Mouse (Mus musculus): ENCODE measurements around the gene Fundc2. TPM values are rescaled to one million over a fixed set of nuclear protein-coding genes. Genes with fewer than 3 reads are reported as not detected.

The Fundc2 gene
- polyA plus RNA-seq, 1 experiment from 2014 or later: 100 TPM

GRCm38 (mm10) chrX:75402668-75403067 is 20.5 kb downstream of the Fundc2 start:
- Histone ChIP-seq H3K9ac (ENCODE audit: low read length) (no peak overlapping the region), H3K36me3 (ENCODE audit: control insufficient read depth, insufficient read depth, low read length) (0 out of 2 replicates have a peak, but pooled peaks cover 7% of the 10 kb centered on the region), H3K27me3 (ENCODE audit: control insufficient read depth, insufficient read depth, low read length) (no peaks in the 10 kb centered on the region), H3K9me3 (ENCODE audit: control insufficient read depth, low read length) (no peaks in the 10 kb centered on the region), H3K4me2 (ENCODE audit: low read length) (no peak overlapping the region), H3K4me3 (ENCODE audit: control insufficient read depth in 1 of 2, insufficient read depth in 1 of 2, low read depth in 1 of 2, low read length in 2 of 2) (no peak overlapping the region), H3K4me1 (ENCODE audit: control insufficient read depth in 2 of 2, insufficient read depth in 2 of 2, low read length in 2 of 2) (no peaks in the 10 kb centered on the region), H3K27ac (replicated peaks in 1 of 2; ENCODE audit: control insufficient read depth in 1 of 2, insufficient read depth in 1 of 2, low read depth in 2 of 2, low read length in 2 of 2) (no peak overlapping the region)
- ATAC-seq (ENCODE audit: insufficient number of reproducible peaks, insufficient read depth, low FRiP score, low read depth): no peak
- WGBS: 72% methylated on average over 2 of the region's 2 CpGs

- no peak overlapping the region for H3K4me2 ChIP-seq (ENCODE audit: low read length)
- no peak overlapping the region for H3K27ac ChIP-seq (replicated peaks in 1 of 2; ENCODE audit: control insufficient read depth in 1 of 2, insufficient read depth in 1 of 2, low read depth in 2 of 2, low read length in 2 of 2)
- 0 out of 2 replicates have a peak, but pooled peaks cover 7% of the 10 kb centered on the region for H3K36me3 ChIP-seq (ENCODE audit: control insufficient read depth, insufficient read depth, low read length)
- no peaks in the 10 kb centered on the region for H3K4me1 ChIP-seq (ENCODE audit: control insufficient read depth in 2 of 2, insufficient read depth in 2 of 2, low read length in 2 of 2)
- no peaks in the 10 kb centered on the region for H3K27me3 ChIP-seq (ENCODE audit: control insufficient read depth, insufficient read depth, low read length)
- no peak overlapping the region for H3K9ac ChIP-seq (ENCODE audit: low read length)
- no peaks in the 10 kb centered on the region for H3K9me3 ChIP-seq (ENCODE audit: control insufficient read depth, low read length)
- no peak overlapping the region for H3K4me3 ChIP-seq (ENCODE audit: control insufficient read depth in 1 of 2, insufficient read depth in 1 of 2, low read depth in 1 of 2, low read length in 2 of 2)
- ATAC-seq (ENCODE audit: insufficient number of reproducible peaks, insufficient read depth, low FRiP score, low read depth): no peak
These were observed 21.2 kb downstream of the Fundc2 start for GRCm38 (mm10) chrX:75403350-75403749.

- Histone ChIP-seq H3K27ac (replicated peaks in 1 of 2; ENCODE audit: control insufficient read depth in 1 of 2, insufficient read depth in 1 of 2, low read depth in 2 of 2, low read length in 2 of 2) (no peak overlapping the region), H3K9ac (ENCODE audit: low read length) (no peak overlapping the region), H3K4me2 (ENCODE audit: low read length) (no peak overlapping the region), H3K4me3 (ENCODE audit: control insufficient read depth in 1 of 2, insufficient read depth in 1 of 2, low read depth in 1 of 2, low read length in 2 of 2) (no peak overlapping the region), H3K36me3 (ENCODE audit: control insufficient read depth, insufficient read depth, low read length) (0 out of 2 replicates have a peak, but pooled peaks cover 6% of the 10 kb centered on the region), H3K4me1 (ENCODE audit: control insufficient read depth in 2 of 2, insufficient read depth in 2 of 2, low read length in 2 of 2) (no peaks in the 10 kb centered on the region), H3K9me3 (ENCODE audit: control insufficient read depth, low read length) (no peaks in the 10 kb centered on the region), H3K27me3 (ENCODE audit: control insufficient read depth, insufficient read depth, low read length) (no peaks in the 10 kb centered on the region)
- WGBS: 83% methylated on average over 1 of the region's 1 CpGs
- no peak for ATAC-seq (ENCODE audit: insufficient number of reproducible peaks, insufficient read depth, low FRiP score, low read depth)
These were observed 27.5 kb downstream of the Fundc2 start for GRCm38 (mm10) chrX:75409711-75410110.

GRCm38 (mm10) chrX:75415936-75416785 is 34.0 kb downstream of the Fundc2 start, which contains the start of the genes Cmc4, Mtcp1 and Brcc3:
Gene Cmc4 (minus strand): TSS chrX:75416584.
Gene Mtcp1 (minus strand): TSS chrX:75416588.
Gene Brcc3 (plus strand): TSS chrX:75416628.
- peak within 1 kb of the TSS; percentile 54 to 85 for H3K4me3 ChIP-seq (ENCODE audit: control insufficient read depth in 1 of 2, insufficient read depth in 1 of 2, low read depth in 1 of 2, low read length in 2 of 2)
- H3K4me2 ChIP-seq (ENCODE audit: low read length): peak within 1 kb of the TSS; percentile 64
- WGBS: 17% methylated on average over 52 of the region's 52 CpGs
- peak within 1 kb of the TSS; percentile 80 for H3K9ac ChIP-seq (ENCODE audit: low read length)
- peak; percentile 100 for ATAC-seq (ENCODE audit: insufficient number of reproducible peaks, insufficient read depth, low FRiP score, low read depth)
- peak within 1 kb of the TSS; percentile 94 to 97 for H3K27ac ChIP-seq (replicated peaks in 1 of 2; ENCODE audit: control insufficient read depth in 1 of 2, insufficient read depth in 1 of 2, low read depth in 2 of 2, low read length in 2 of 2)
- H3K36me3 ChIP-seq (ENCODE audit: control insufficient read depth, insufficient read depth, low read length): peaks cover 4% of the 10 kb centered on the region; the same call in 1 of the 2 replicates
- no peaks in the 10 kb centered on the region for H3K27me3 ChIP-seq (ENCODE audit: control insufficient read depth, insufficient read depth, low read length)
- H3K4me1 ChIP-seq (ENCODE audit: control insufficient read depth in 2 of 2, insufficient read depth in 2 of 2, low read length in 2 of 2): no peaks in the 10 kb centered on the region
- no peaks in the 10 kb centered on the region for H3K9me3 ChIP-seq (ENCODE audit: control insufficient read depth, low read length)

Other genes with a start within 250 kb of the Fundc2 start
- gene Smim9, start 218.6 kb upstream of the Fundc2 start, polyA plus RNA-seq (2014; fragmentation: Nextera tagmentation; extraction: Ambion mirVana): not detected in 2 replicates
- 3.1 and 4.1 TPM in 2 replicates for gene F8, start 216 bp downstream of the Fundc2 start, polyA plus RNA-seq (2014; fragmentation: Nextera tagmentation; extraction: Ambion mirVana)
- gene Cmc4, start 34.2 kb downstream of the Fundc2 start, polyA plus RNA-seq (2014; fragmentation: Nextera tagmentation; extraction: Ambion mirVana): 22.1 and 23.9 TPM in 2 replicates
- gene Mtcp1, start 34.2 kb downstream of the Fundc2 start, polyA plus RNA-seq (2014; fragmentation: Nextera tagmentation; extraction: Ambion mirVana): 8.6 and 8.8 TPM in 2 replicates
- 49.8 and 50.2 TPM in 2 replicates for gene Brcc3, start 34.2 kb downstream of the Fundc2 start, polyA plus RNA-seq (2014; fragmentation: Nextera tagmentation; extraction: Ambion mirVana)
- gene Vbp1, start 131.9 kb downstream of the Fundc2 start, polyA plus RNA-seq (2014; fragmentation: Nextera tagmentation; extraction: Ambion mirVana): 156 and 169 TPM in 2 replicates
- gene Rab39b, start 195.8 kb downstream of the Fundc2 start, polyA plus RNA-seq (2014; fragmentation: Nextera tagmentation; extraction: Ambion mirVana): 0.20 and 0.30 TPM in 2 replicates